Mouse (Mus musculus): Measurements from ENCODE around the gene Lpcat3.

- TF ChIP-seq CTCF (IDR thresholded peaks at IDR 0.05; ENCODE audit: low read depth) (no peak), EP300 (IDR thresholded peaks at IDR 0.05; ENCODE audit: low read depth) (no peak)
These were observed 26.2 kb downstream of the Lpcat3 start for GRCm38 (mm10) chr6:124689011-124689410.
